Mouse (Mus musculus) retina, postnatal 1 day (tissue): ENCODE data around the gene Aagab.

Experiments
- DNase-seq: peaks from one replicate; pipeline ENCODE4 v3.0.0-alpha.2; 2012

Aagab gene

DNA sequence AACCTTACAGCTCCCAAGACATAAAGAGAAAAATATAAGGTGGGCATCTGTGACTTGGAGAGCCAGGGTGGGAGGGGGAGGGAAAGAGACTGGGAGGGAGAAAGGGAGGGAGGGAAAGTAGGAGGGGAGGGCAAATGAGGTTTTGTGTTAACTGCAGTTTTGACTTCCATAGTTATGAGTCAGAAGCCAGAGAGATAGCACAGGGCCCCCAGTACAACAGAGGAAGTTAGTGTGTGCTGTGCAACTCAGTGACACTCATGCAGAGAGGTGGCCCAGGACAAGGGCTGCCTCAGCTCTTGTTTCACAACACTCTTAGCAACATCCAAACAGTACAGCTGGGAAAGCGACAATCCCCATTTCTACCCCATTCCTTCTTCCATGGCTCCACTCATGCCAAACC is 75.6 kb downstream of the Aagab start:
- no peak for DNase-seq

GRCm38 (mm10) chr9:63682301-63682700 is 79.8 kb downstream of the Aagab start:
- DNase-seq: no peak

- no peak for DNase-seq
Observed at GRCm38 (mm10) chr9:63682943-63683342, 80.5 kb downstream of the Aagab start.

GRCm38 (mm10) chr9:63684277-63684676 is 81.8 kb downstream of the Aagab start:
- DNase-seq: no peak

GRCm38 (mm10) chr9:63685352-63685751 is 82.9 kb downstream of the Aagab start:
- DNase-seq: no peak

- DNase-seq: no peak
Observed at GRCm38 (mm10) chr9:63687413-63688015, 85.1 kb downstream of the Aagab start.

DNA sequence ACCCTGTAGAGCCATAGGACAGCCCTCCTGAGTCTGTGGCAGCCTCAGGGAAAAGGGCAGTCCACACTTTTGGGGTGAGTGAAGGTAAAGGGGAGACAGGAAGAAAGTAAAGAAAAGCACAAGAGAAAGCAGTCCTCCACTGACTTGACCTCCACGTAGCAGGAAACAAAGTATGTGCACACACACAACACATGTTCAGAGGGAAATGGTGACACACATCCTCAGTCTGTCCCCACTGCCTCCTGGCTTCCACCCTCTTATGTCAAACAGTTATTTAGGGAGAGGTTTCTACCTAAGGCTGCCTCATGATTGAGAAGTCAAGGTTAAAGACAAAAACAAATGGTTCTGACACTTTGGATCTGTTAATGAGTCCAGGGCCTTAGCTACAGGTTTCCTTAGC is 88.1 kb downstream of the Aagab start:
- no peak for DNase-seq

- DNase-seq: no peak
Observed at GRCm38 (mm10) chr9:63691960-63692359, 89.5 kb downstream of the Aagab start.
